Comparison of ENCODE assay signal across 8 mouse cellular contexts in the genomic region with DNA sequence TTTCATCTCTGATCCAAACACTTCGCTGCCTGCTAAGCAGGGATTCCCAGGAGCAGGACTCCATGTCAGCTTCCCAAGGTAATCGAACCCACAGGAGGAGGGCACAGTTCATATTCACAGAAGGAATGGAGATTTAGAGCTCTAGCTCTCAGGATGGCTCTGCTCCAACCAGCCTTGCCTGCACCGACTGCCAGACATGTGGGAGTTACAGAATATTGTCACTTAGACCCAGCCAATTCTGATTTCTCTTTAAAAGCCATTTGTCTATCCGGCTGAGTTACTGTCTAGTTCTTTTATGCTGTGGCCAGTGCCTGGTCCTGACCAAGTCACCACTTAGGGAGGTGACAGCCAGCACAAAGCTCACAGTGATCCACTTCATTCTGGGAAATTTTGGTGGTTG. TPM values are rescaled to one million over a fixed set of nuclear protein-coding genes. Genes with fewer than 3 reads are reported as not detected.
DNase-seq lines count a peak whose midpoint lies in the region; ATAC-seq lines count a peak whose summit lies in the region.

No protein-coding gene starts in this region.

- no peaks in the 10 kb centered on the region for H3K36me3 ChIP-seq in embryonic facial prominence, embryonic 13.5 days
- no peaks in the 10 kb centered on the region for H3K36me3 ChIP-seq in hindbrain, embryonic 16.5 days (ENCODE audit: control insufficient read depth, insufficient read depth, low read length)
- H3K36me3 ChIP-seq in liver, embryonic 11.5 days (ENCODE audit: control insufficient read depth, insufficient read depth, low read length), result peaks cover 4% of the 10 kb centered on the region; the same call in 1 of the 2 replicates
- H3K36me3 ChIP-seq in stomach, embryonic 14.5 days (ENCODE audit: control insufficient read depth, insufficient read depth, low read length), result no peaks in the 10 kb centered on the region

- H3K9me3 ChIP-seq in embryonic facial prominence, embryonic 13.5 days, result no peaks in the 10 kb centered on the region
- H3K9me3 ChIP-seq in hindbrain, embryonic 16.5 days (ENCODE audit: control insufficient read depth, low read length), result no peaks in the 10 kb centered on the region
- H3K9me3 ChIP-seq in liver, embryonic 11.5 days (ENCODE audit: control insufficient read depth, low read length), result no peaks in the 10 kb centered on the region
- no peaks in the 10 kb centered on the region for H3K9me3 ChIP-seq in stomach, embryonic 14.5 days (ENCODE audit: control insufficient read depth, low read depth, low read length)

- 46% methylated on average over 4 of the region's 4 CpGs for WGBS in embryonic facial prominence, embryonic 13.5 days
- 42% methylated on average over 4 of the region's 4 CpGs for WGBS in hindbrain, embryonic 16.5 days
- WGBS in liver, embryonic 11.5 days, result 52% methylated on average over 4 of the region's 4 CpGs
- WGBS in stomach, embryonic 14.5 days, result 37% methylated on average over 4 of the region's 4 CpGs

- peak overlapping the region; percentile 93 for H3K4me2 ChIP-seq in embryonic facial prominence, embryonic 13.5 days
- peak overlapping the region; percentile 74 for H3K4me2 ChIP-seq in hindbrain, embryonic 16.5 days (ENCODE audit: low read length)
- H3K4me2 ChIP-seq in liver, embryonic 11.5 days, result peak overlapping the region; percentile 88
- H3K4me2 ChIP-seq in stomach, embryonic 14.5 days (replicated peaks; ENCODE audit: low read depth, low read length), result peak overlapping the region; percentile 96

- 0 out of 2 replicates have a peak overlapping the region, but pooled peaks have one; percentile 11 for H3K9ac ChIP-seq in embryonic facial prominence, embryonic 13.5 days
- peak overlapping the region; percentile 44 for H3K9ac ChIP-seq in hindbrain, embryonic 16.5 days (ENCODE audit: low read depth, low read length)
- peak overlapping the region; percentile 86 for H3K9ac ChIP-seq in liver, embryonic 11.5 days (ENCODE audit: low read depth, low read length)
- H3K9ac ChIP-seq in stomach, embryonic 14.5 days (replicated peaks; ENCODE audit: low read depth, low read length), result no peak overlapping the region

- no peak for ATAC-seq in embryonic facial prominence, embryonic 13.5 days (ENCODE audit: insufficient number of reproducible peaks, insufficient read depth, low FRiP score, low TSS enrichment, low read depth)
- no peak for ATAC-seq in hindbrain, embryonic 16.5 days
- no peak for ATAC-seq in liver, embryonic 11.5 days (replicated peaks; ENCODE audit: low FRiP score)
- ATAC-seq in stomach, embryonic 14.5 days (ENCODE audit: insufficient number of reproducible peaks, insufficient read depth, low FRiP score, low read depth), result no peak

- H3K27me3 ChIP-seq in embryonic facial prominence, embryonic 13.5 days, result no peaks in the 10 kb centered on the region
- no peaks in the 10 kb centered on the region for H3K27me3 ChIP-seq in hindbrain, embryonic 16.5 days (replicated peaks; ENCODE audit: control insufficient read depth, insufficient read depth, low read length)
- H3K27me3 ChIP-seq in liver, embryonic 11.5 days (replicated peaks; ENCODE audit: control insufficient read depth, insufficient read depth, low read length), result no peaks in the 10 kb centered on the region
- H3K27me3 ChIP-seq in stomach, embryonic 14.5 days (ENCODE audit: control insufficient read depth, insufficient read depth, low read length), result no peaks in the 10 kb centered on the region

- intact Hi-C loops in left cerebral cortex, postnatal 10 days (cut with DNase I), result no loop called here
- intact Hi-C loops in gastrocnemius, postnatal 36 days (cut with DNase I), result no loop called here

- peaks cover 27% of the 10 kb centered on the region for H3K4me1 ChIP-seq in embryonic facial prominence, embryonic 13.5 days
- H3K4me1 ChIP-seq in hindbrain, embryonic 16.5 days (ENCODE audit: control insufficient read depth, insufficient read depth, low read depth, low read length), result peaks cover 13% of the 10 kb centered on the region
- peaks cover 47% of the 10 kb centered on the region for H3K4me1 ChIP-seq in liver, embryonic 11.5 days (replicated peaks; ENCODE audit: control insufficient read depth, insufficient read depth, low read length)
- H3K4me1 ChIP-seq in stomach, embryonic 14.5 days (ENCODE audit: control insufficient read depth, insufficient read depth, low read length), result peaks cover 20% of the 10 kb centered on the region

- peak; percentile 19 to 35 for DNase-seq in left cerebral cortex, adult 18-20 months (ENCODE audit: low spot score in 2 of 2)
- DNase-seq in left cerebral cortex, postnatal 10 days (ENCODE audit: extremely low spot score in 1 of 2, low spot score in 2 of 2), result no peak
- DNase-seq in liver, embryonic 11.5 days (ENCODE audit: low spot score), result no peak
- DNase-seq in gastrocnemius, postnatal 36 days, result no peak
- no peak for DNase-seq in lung, postnatal 4 days

- H3K27ac ChIP-seq in embryonic facial prominence, embryonic 13.5 days, result no peak overlapping the region
- no peak overlapping the region for H3K27ac ChIP-seq in hindbrain, embryonic 16.5 days (ENCODE audit: low read depth, low read length)
- peak overlapping the region; percentile 98 for H3K27ac ChIP-seq in liver, embryonic 11.5 days (ENCODE audit: low read depth, low read length)
- no peak overlapping the region for H3K27ac ChIP-seq in stomach, embryonic 14.5 days (ENCODE audit: low read length)

- peak overlapping the region; percentile 77 for H3K4me3 ChIP-seq in embryonic facial prominence, embryonic 13.5 days
- H3K4me3 ChIP-seq in hindbrain, embryonic 16.5 days (ENCODE audit: low read length), result peak overlapping the region; percentile 88
- peak overlapping the region; percentile 83 for H3K4me3 ChIP-seq in liver, embryonic 11.5 days (ENCODE audit: low read depth, low read length)
- peak overlapping the region; percentile 82 for H3K4me3 ChIP-seq in stomach, embryonic 14.5 days (ENCODE audit: low read depth, low read length)

RNA-seq across cellular contexts. Expression of gene Abcb10, which starts 1.2 kb away (rescaled TPM):
- total RNA-seq in left cerebral cortex, adult 18-20 months (2021), result 10 to 100 TPM; 17.3 to 20.1 TPM
- total RNA-seq in left cerebral cortex, postnatal 10 days (2021), result 10 to 100 TPM; 16.4 to 20.0 TPM
- polyA plus RNA-seq in embryonic facial prominence, embryonic 13.5 days (2015; fragmentation: Nextera tagmentation; extraction: Ambion mirVana), result 18.2 and 19.1 TPM in 2 replicates
- 14.6 TPM in 2 replicates for polyA plus RNA-seq in hindbrain, embryonic 16.5 days (2015; fragmentation: Nextera tagmentation; extraction: Ambion mirVana)
- polyA plus RNA-seq in liver, embryonic 11.5 days (2014; fragmentation: Nextera tagmentation; extraction: Ambion mirVana), result 115 and 134 TPM in 2 replicates
- 23.8 and 24.5 TPM in 2 replicates for polyA plus RNA-seq in stomach, embryonic 14.5 days (2014; fragmentation: Nextera tagmentation; extraction: Ambion mirVana)
- total RNA-seq in gastrocnemius, postnatal 36 days (2021), result 10 to 100 TPM; 15.6 to 15.9 TPM

RNA-seq across cellular contexts. Expression of gene Nup133, which starts 32.6 kb away (rescaled TPM):
- total RNA-seq in left cerebral cortex, adult 18-20 months (2021), result 10 to 100 TPM; 21.7 to 23.5 TPM
- 10 to 100 TPM; 24.8 to 25.4 TPM for total RNA-seq in left cerebral cortex, postnatal 10 days (2021)
- polyA plus RNA-seq in embryonic facial prominence, embryonic 13.5 days (2015; fragmentation: Nextera tagmentation; extraction: Ambion mirVana), result 33.9 and 42.3 TPM in 2 replicates
- polyA plus RNA-seq in hindbrain, embryonic 16.5 days (2015; fragmentation: Nextera tagmentation; extraction: Ambion mirVana), result 18.3 and 22.0 TPM in 2 replicates
- polyA plus RNA-seq in liver, embryonic 11.5 days (2014; fragmentation: Nextera tagmentation; extraction: Ambion mirVana), result 47.4 and 49.3 TPM in 2 replicates
- polyA plus RNA-seq in stomach, embryonic 14.5 days (2014; fragmentation: Nextera tagmentation; extraction: Ambion mirVana), result 38.4 and 44.8 TPM in 2 replicates
- 10 to 100 TPM in 1 of 2 experiments, 1 to 10 TPM in 1; 6.6 to 11.0 TPM for total RNA-seq in gastrocnemius, postnatal 36 days (2021)

RNA-seq across cellular contexts. Expression of gene Taf5l, which starts 39.5 kb away (rescaled TPM):
- 10 to 100 TPM; 21.2 to 23.9 TPM for total RNA-seq in left cerebral cortex, adult 18-20 months (2021)
- total RNA-seq in left cerebral cortex, postnatal 10 days (2021), result 10 to 100 TPM; 23.7 to 25.2 TPM
- polyA plus RNA-seq in embryonic facial prominence, embryonic 13.5 days (2015; fragmentation: Nextera tagmentation; extraction: Ambion mirVana), result 38.4 and 39.0 TPM in 2 replicates
- 18.6 and 20.7 TPM in 2 replicates for polyA plus RNA-seq in hindbrain, embryonic 16.5 days (2015; fragmentation: Nextera tagmentation; extraction: Ambion mirVana)
- polyA plus RNA-seq in liver, embryonic 11.5 days (2014; fragmentation: Nextera tagmentation; extraction: Ambion mirVana), result 62.5 and 67.4 TPM in 2 replicates
- polyA plus RNA-seq in stomach, embryonic 14.5 days (2014; fragmentation: Nextera tagmentation; extraction: Ambion mirVana), result 43.8 and 50.4 TPM in 2 replicates
- 10 to 100 TPM; 12.0 to 13.6 TPM for total RNA-seq in gastrocnemius, postnatal 36 days (2021)

RNA-seq across cellular contexts. Expression of gene Urb2, which starts 39.6 kb away (rescaled TPM):
- 10 to 100 TPM; 12.1 to 12.9 TPM for total RNA-seq in left cerebral cortex, adult 18-20 months (2021)
- 10 to 100 TPM; 11.3 to 11.5 TPM for total RNA-seq in left cerebral cortex, postnatal 10 days (2021)
- 3.7 and 5.0 TPM in 2 replicates for polyA plus RNA-seq in embryonic facial prominence, embryonic 13.5 days (2015; fragmentation: Nextera tagmentation; extraction: Ambion mirVana)
- 2.6 and 4.7 TPM in 2 replicates for polyA plus RNA-seq in hindbrain, embryonic 16.5 days (2015; fragmentation: Nextera tagmentation; extraction: Ambion mirVana)
- polyA plus RNA-seq in liver, embryonic 11.5 days (2014; fragmentation: Nextera tagmentation; extraction: Ambion mirVana), result 11.0 and 13.7 TPM in 2 replicates
- 7.3 and 8.0 TPM in 2 replicates for polyA plus RNA-seq in stomach, embryonic 14.5 days (2014; fragmentation: Nextera tagmentation; extraction: Ambion mirVana)
- 1 to 10 TPM; 5.4 to 5.8 TPM for total RNA-seq in gastrocnemius, postnatal 36 days (2021)

Comparison
In these comparisons a context has a peak if more than half of its experiments do, and no peak if none do; other contexts are left out.
1. DNase-seq: peak in left cerebral cortex, adult 18-20 months (2 of 2); none in left cerebral cortex, postnatal 10 days (0 of 2), liver, embryonic 11.5 days (single experiment), gastrocnemius, postnatal 36 days (0 of 2) and lung, postnatal 4 days (0 of 2).
2. Peak in every context shown above with its lines, with median percentiles within 50 percentile points of each other: H3K4me2 ChIP-seq and H3K4me3 ChIP-seq.